In genomic region chr11:102444321-102444720, GRCm38 (mm10) we compare ENCODE assay signal across 24 mouse cellular contexts. TPM values are rescaled to one million over a fixed set of nuclear protein-coding genes. Genes with fewer than 3 reads are reported as not detected.
DNase-seq lines count a peak whose midpoint lies in the region; ATAC-seq and TF ChIP-seq lines count a peak whose summit lies in the region.
"Had no signal": no experiment of that assay in that cellular context is flagged by ENCODE, and none has a peak within 500 bp of the region (broad histone marks: within the 10 kb centered on the region; RNA-seq: fewer than 3 reads in every experiment).

No protein-coding gene starts in this region.

- ATAC-seq in forebrain, embryonic 15.5 days (replicated peaks) = no peak
- no peak for ATAC-seq in forebrain, postnatal 0 days
- ATAC-seq in hindbrain, embryonic 15.5 days (ENCODE audit: low FRiP score, low read depth) = no peak
- ATAC-seq in hindbrain, embryonic 11.5 days (ENCODE audit: low FRiP score) = no peak
- no peak for ATAC-seq in midbrain, embryonic 13.5 days
- ATAC-seq in midbrain, postnatal 0 days (ENCODE audit: low FRiP score) = no peak
- ATAC-seq: hindbrain, postnatal 0 days; intestine, embryonic 16.5 days had no signal

- no peaks in the 10 kb centered on the region for H3K9me3 ChIP-seq in forebrain, embryonic 15.5 days
- no peaks in the 10 kb centered on the region for H3K9me3 ChIP-seq in forebrain, postnatal 0 days (ENCODE audit: low read length)
- no peaks in the 10 kb centered on the region for H3K9me3 ChIP-seq in hindbrain, embryonic 15.5 days
- no peaks in the 10 kb centered on the region for H3K9me3 ChIP-seq in hindbrain, embryonic 11.5 days (ENCODE audit: control insufficient read depth, low read length)
- H3K9me3 ChIP-seq in midbrain, embryonic 13.5 days = no peaks in the 10 kb centered on the region
- H3K9me3 ChIP-seq in midbrain, postnatal 0 days (ENCODE audit: low read length) = no peaks in the 10 kb centered on the region
- H3K9me3 ChIP-seq: limb, embryonic 13.5 days; liver, embryonic 13.5 days; stomach, embryonic 15.5 days had no signal

- H3K9ac ChIP-seq in forebrain, embryonic 15.5 days (replicated peaks) = no peak overlapping the region
- H3K9ac ChIP-seq in forebrain, postnatal 0 days = no peak overlapping the region
- no peak overlapping the region for H3K9ac ChIP-seq in hindbrain, embryonic 15.5 days
- no peak overlapping the region for H3K9ac ChIP-seq in hindbrain, embryonic 11.5 days (ENCODE audit: low read depth, low read length)
- no peak overlapping the region for H3K9ac ChIP-seq in midbrain, embryonic 13.5 days (replicated peaks)
- no peak overlapping the region for H3K9ac ChIP-seq in midbrain, postnatal 0 days (replicated peaks; ENCODE audit: low read length, poor library complexity, severe bottlenecking)
- H3K9ac ChIP-seq: liver, embryonic 13.5 days; stomach, embryonic 15.5 days had no signal

- H3K4me2 ChIP-seq in forebrain, embryonic 15.5 days (replicated peaks) = no peak overlapping the region
- no peak overlapping the region for H3K4me2 ChIP-seq in forebrain, postnatal 0 days (ENCODE audit: low read depth)
- H3K4me2 ChIP-seq in hindbrain, embryonic 15.5 days = peak overlapping the region; percentile 65; the same call in 1 of the 2 replicates
- no peak overlapping the region for H3K4me2 ChIP-seq in hindbrain, embryonic 11.5 days (replicated peaks; ENCODE audit: low read depth, low read length)
- peak overlapping the region; percentile 96 for H3K4me2 ChIP-seq in midbrain, embryonic 13.5 days (replicated peaks)
- peak overlapping the region; percentile 89; the same call in 1 of the 2 replicates for H3K4me2 ChIP-seq in midbrain, postnatal 0 days (ENCODE audit: low read depth, low read length, poor library complexity, severe bottlenecking)
- H3K4me2 ChIP-seq: liver, embryonic 13.5 days had no signal

- no peaks in the 10 kb centered on the region for H3K27me3 ChIP-seq in forebrain, embryonic 15.5 days
- H3K27me3 ChIP-seq in forebrain, postnatal 0 days (ENCODE audit: insufficient read depth, low read length) = no peaks in the 10 kb centered on the region
- H3K27me3 ChIP-seq in hindbrain, embryonic 15.5 days = no peaks in the 10 kb centered on the region
- H3K27me3 ChIP-seq in hindbrain, embryonic 11.5 days (ENCODE audit: control insufficient read depth, insufficient read depth, low read length) = peaks cover 8% of the 10 kb centered on the region; the same call in 1 of the 2 replicates
- H3K27me3 ChIP-seq in midbrain, embryonic 13.5 days = peaks cover 22% of the 10 kb centered on the region
- no peaks in the 10 kb centered on the region for H3K27me3 ChIP-seq in midbrain, postnatal 0 days (ENCODE audit: insufficient read depth, low read length)
- H3K27me3 ChIP-seq: stomach, embryonic 15.5 days had no signal

- H3K4me3 ChIP-seq in forebrain, embryonic 15.5 days = peak overlapping the region; percentile 96; the same call in 1 of the 2 replicates
- no peak overlapping the region for H3K4me3 ChIP-seq in forebrain, postnatal 0 days (ENCODE audit: low read depth, low read length)
- no peak overlapping the region for H3K4me3 ChIP-seq in hindbrain, embryonic 15.5 days
- no peak overlapping the region for H3K4me3 ChIP-seq in hindbrain, embryonic 11.5 days (ENCODE audit: low read depth, low read length)
- H3K4me3 ChIP-seq in midbrain, embryonic 13.5 days (replicated peaks) = no peak overlapping the region
- H3K4me3 ChIP-seq in midbrain, postnatal 0 days (ENCODE audit: low read depth, low read length) = no peak overlapping the region
- H3K4me3 ChIP-seq in layer of hippocampus, adult 2 months = no peak overlapping the region
- H3K4me3 ChIP-seq: limb, embryonic 13.5 days; liver, embryonic 13.5 days; stomach, embryonic 15.5 days had no signal

- no peak for TF ChIP-seq CTCF in forebrain, postnatal 0 days (IDR thresholded peaks at IDR 0.05; ENCODE audit: low read depth)
- TF ChIP-seq CTCF in midbrain, postnatal 0 days (IDR thresholded peaks at IDR 0.05) = no peak
- no peak for TF ChIP-seq CTCF in layer of hippocampus, adult 2 months (conservative IDR thresholded peaks at IDR 0.05)

- peaks cover 46% of the 10 kb centered on the region for H3K4me1 ChIP-seq in forebrain, embryonic 15.5 days
- H3K4me1 ChIP-seq in forebrain, postnatal 0 days (ENCODE audit: insufficient read depth) = peaks cover 24% of the 10 kb centered on the region
- peaks cover 42% of the 10 kb centered on the region for H3K4me1 ChIP-seq in hindbrain, embryonic 15.5 days (replicated peaks)
- H3K4me1 ChIP-seq in hindbrain, embryonic 11.5 days (replicated peaks; ENCODE audit: control insufficient read depth, insufficient read depth, low read length) = peaks cover 15% of the 10 kb centered on the region
- H3K4me1 ChIP-seq in midbrain, embryonic 13.5 days (replicated peaks) = peaks cover 46% of the 10 kb centered on the region
- peaks cover 20% of the 10 kb centered on the region for H3K4me1 ChIP-seq in midbrain, postnatal 0 days (ENCODE audit: insufficient read depth, low read length)

- peak overlapping the region; percentile 98; the same call in 1 of the 2 replicates for H3K27ac ChIP-seq in forebrain, embryonic 15.5 days (replicated peaks)
- H3K27ac ChIP-seq in forebrain, postnatal 0 days (ENCODE audit: low read depth, low read length) = no peak overlapping the region
- no peak overlapping the region for H3K27ac ChIP-seq in hindbrain, embryonic 15.5 days (replicated peaks)
- no peak overlapping the region for H3K27ac ChIP-seq in hindbrain, embryonic 11.5 days (ENCODE audit: low read depth, low read length)
- H3K27ac ChIP-seq in midbrain, embryonic 13.5 days = no peak overlapping the region
- H3K27ac ChIP-seq in midbrain, postnatal 0 days (ENCODE audit: low read depth, low read length) = no peak overlapping the region
- no peak overlapping the region for H3K27ac ChIP-seq in layer of hippocampus, adult 2 months
- H3K27ac ChIP-seq: limb, embryonic 13.5 days; liver, embryonic 13.5 days had no signal

- WGBS in forebrain, embryonic 15.5 days = 72% methylated on average over 3 of the region's 3 CpGs
- 56% methylated on average over 3 of the region's 3 CpGs for whole genome bisulfite sequencing in forebrain, postnatal 0 days
- 76% methylated on average over 3 of the region's 3 CpGs for WGBS in hindbrain, embryonic 15.5 days
- WGBS in hindbrain, embryonic 11.5 days = 67% methylated on average over 3 of the region's 3 CpGs
- 83% methylated on average over 3 of the region's 3 CpGs for WGBS in midbrain, embryonic 13.5 days
- 76% methylated on average over 3 of the region's 3 CpGs for WGBS in midbrain, postnatal 0 days

- peaks cover 43% of the 10 kb centered on the region for H3K36me3 ChIP-seq in forebrain, embryonic 15.5 days
- H3K36me3 ChIP-seq in forebrain, postnatal 0 days (ENCODE audit: insufficient read depth) = peaks cover 38% of the 10 kb centered on the region
- H3K36me3 ChIP-seq in hindbrain, embryonic 15.5 days = peaks cover 35% of the 10 kb centered on the region
- peaks cover 6% of the 10 kb centered on the region; the same call in 1 of the 2 replicates for H3K36me3 ChIP-seq in hindbrain, embryonic 11.5 days (ENCODE audit: control insufficient read depth, insufficient read depth, low read length)
- H3K36me3 ChIP-seq in midbrain, embryonic 13.5 days = peaks cover 48% of the 10 kb centered on the region
- H3K36me3 ChIP-seq in midbrain, postnatal 0 days (ENCODE audit: insufficient read depth, low read length) = peaks cover 28% of the 10 kb centered on the region
- H3K36me3 ChIP-seq: liver, embryonic 13.5 days had no signal

- DNase-seq in forebrain, postnatal 0 days = no peak
- DNase-seq in hindbrain, embryonic 11.5 days (ENCODE audit: low spot score) = no peak
- no peak for DNase-seq in midbrain, postnatal 0 days (ENCODE audit: low spot score)
- DNase-seq in layer of hippocampus, adult 8-10 months (ENCODE audit: low spot score in 2 of 2) = no peak
- DNase-seq in layer of hippocampus, adult 2 months (ENCODE audit: low spot score in 2 of 2) = no peak
- DNase-seq: adrenal gland, postnatal 10 days; cerebellum, adult 2 months; cerebellum, postnatal 36 days; gastrocnemius, postnatal 36 days; heart, postnatal 10 days; kidney, postnatal 25 days; layer of hippocampus, adult 9-11 months; liver, embryonic 13.5 days; lung, adult 2 months; lung, postnatal 14 days; thymus, postnatal 25 days had no signal

RNA-seq across cellular contexts. Expression of gene Fam171a2, which starts 3.2 kb away (rescaled TPM):
- polyA plus RNA-seq in forebrain, embryonic 15.5 days (2015; fragmentation: Nextera tagmentation; extraction: Ambion mirVana) = 22.5 and 24.3 TPM in 2 replicates
- total RNA-seq in forebrain, postnatal 0 days (2014; rRNA removed) = 351 and 361 TPM in 2 replicates
- 26.2 and 26.9 TPM in 2 replicates for polyA plus RNA-seq in forebrain, postnatal 0 days (2015; fragmentation: Nextera tagmentation; extraction: Ambion mirVana)
- 29.3 and 30.7 TPM in 2 replicates for polyA plus RNA-seq in hindbrain, embryonic 15.5 days (2015; fragmentation: Nextera tagmentation; extraction: Ambion mirVana)
- 10.7 and 11.7 TPM in 2 replicates for polyA plus RNA-seq in hindbrain, embryonic 11.5 days (2014; fragmentation: Nextera tagmentation; extraction: Ambion mirVana)
- polyA plus RNA-seq in midbrain, embryonic 13.5 days (2015; fragmentation: Nextera tagmentation; extraction: Ambion mirVana) = 10.9 and 18.4 TPM in 2 replicates
- 584 and 605 TPM in 2 replicates for total RNA-seq in midbrain, postnatal 0 days (2014; rRNA removed)
- 22.5 and 25.4 TPM in 2 replicates for polyA plus RNA-seq in midbrain, postnatal 0 days (2015; fragmentation: Nextera tagmentation; extraction: Ambion mirVana)
- 10 to 100 TPM; 77.6 to 94.7 (median 85.7) TPM for total RNA-seq in layer of hippocampus, adult 8-10 months (2022)
- total RNA-seq in layer of hippocampus, adult 2 months (2021) = 100 to 1,000 TPM in 1 of 2 experiments, 10 to 100 TPM in 1; 92.5 to 102 TPM

RNA-seq across cellular contexts. Expression of gene Grn, which starts 14.2 kb away (rescaled TPM):
- polyA plus RNA-seq in forebrain, embryonic 15.5 days (2015; fragmentation: Nextera tagmentation; extraction: Ambion mirVana) = 61.8 and 62.0 TPM in 2 replicates
- total RNA-seq in forebrain, postnatal 0 days (2014; rRNA removed) = 49.5 and 66.2 TPM in 2 replicates
- polyA plus RNA-seq in forebrain, postnatal 0 days (2015; fragmentation: Nextera tagmentation; extraction: Ambion mirVana) = 72.3 and 86.6 TPM in 2 replicates
- polyA plus RNA-seq in hindbrain, embryonic 15.5 days (2015; fragmentation: Nextera tagmentation; extraction: Ambion mirVana) = 85.7 and 85.9 TPM in 2 replicates
- polyA plus RNA-seq in hindbrain, embryonic 11.5 days (2014; fragmentation: Nextera tagmentation; extraction: Ambion mirVana) = 43.3 and 47.2 TPM in 2 replicates
- polyA plus RNA-seq in midbrain, embryonic 13.5 days (2015; fragmentation: Nextera tagmentation; extraction: Ambion mirVana) = 57.4 and 61.8 TPM in 2 replicates
- total RNA-seq in midbrain, postnatal 0 days (2014; rRNA removed) = 74.2 and 78.0 TPM in 2 replicates
- 90.4 and 91.7 TPM in 2 replicates for polyA plus RNA-seq in midbrain, postnatal 0 days (2015; fragmentation: Nextera tagmentation; extraction: Ambion mirVana)
- 100 to 1,000 TPM in 2 of 4 experiments, 10 to 100 TPM in 2; 61.9 to 191 (median 114) TPM for total RNA-seq in layer of hippocampus, adult 8-10 months (2022)
- 10 to 100 TPM; 60.6 to 66.4 TPM for total RNA-seq in layer of hippocampus, adult 2 months (2021)

RNA-seq across cellular contexts. Expression of gene Itga2b, which starts 25.6 kb away (rescaled TPM):
- 4.0 and 4.7 TPM in 2 replicates for polyA plus RNA-seq in forebrain, embryonic 15.5 days (2015; fragmentation: Nextera tagmentation; extraction: Ambion mirVana)
- total RNA-seq in forebrain, postnatal 0 days (2014; rRNA removed) = 2.2 and 3.7 TPM in 2 replicates
- polyA plus RNA-seq in forebrain, postnatal 0 days (2015; fragmentation: Nextera tagmentation; extraction: Ambion mirVana) = 8.7 and 12.4 TPM in 2 replicates
- 9.5 and 10.1 TPM in 2 replicates for polyA plus RNA-seq in hindbrain, embryonic 15.5 days (2015; fragmentation: Nextera tagmentation; extraction: Ambion mirVana)
- 3.9 and 5.5 TPM in 2 replicates for polyA plus RNA-seq in hindbrain, embryonic 11.5 days (2014; fragmentation: Nextera tagmentation; extraction: Ambion mirVana)
- 4.9 and 6.0 TPM in 2 replicates for polyA plus RNA-seq in midbrain, embryonic 13.5 days (2015; fragmentation: Nextera tagmentation; extraction: Ambion mirVana)
- 2.6 and 4.7 TPM in 2 replicates for total RNA-seq in midbrain, postnatal 0 days (2014; rRNA removed)
- 15.4 and 15.5 TPM in 2 replicates for polyA plus RNA-seq in midbrain, postnatal 0 days (2015; fragmentation: Nextera tagmentation; extraction: Ambion mirVana)
- total RNA-seq in layer of hippocampus, adult 8-10 months (2022) = 1 to 10 TPM; 1.1 to 3.2 (median 2.7) TPM
- 1 to 10 TPM; 2.3 to 3.5 TPM for total RNA-seq in layer of hippocampus, adult 2 months (2021)

RNA-seq across cellular contexts. Expression of gene Slc25a39, which starts 36.6 kb away (rescaled TPM):
- 144 TPM in 2 replicates for polyA plus RNA-seq in forebrain, embryonic 15.5 days (2015; fragmentation: Nextera tagmentation; extraction: Ambion mirVana)
- total RNA-seq in forebrain, postnatal 0 days (2014; rRNA removed) = 96.3 and 114 TPM in 2 replicates
- polyA plus RNA-seq in forebrain, postnatal 0 days (2015; fragmentation: Nextera tagmentation; extraction: Ambion mirVana) = 120 and 129 TPM in 2 replicates
- 167 and 168 TPM in 2 replicates for polyA plus RNA-seq in hindbrain, embryonic 15.5 days (2015; fragmentation: Nextera tagmentation; extraction: Ambion mirVana)
- 152 and 166 TPM in 2 replicates for polyA plus RNA-seq in hindbrain, embryonic 11.5 days (2014; fragmentation: Nextera tagmentation; extraction: Ambion mirVana)
- 141 and 154 TPM in 2 replicates for polyA plus RNA-seq in midbrain, embryonic 13.5 days (2015; fragmentation: Nextera tagmentation; extraction: Ambion mirVana)
- total RNA-seq in midbrain, postnatal 0 days (2014; rRNA removed) = 139 and 176 TPM in 2 replicates
- polyA plus RNA-seq in midbrain, postnatal 0 days (2015; fragmentation: Nextera tagmentation; extraction: Ambion mirVana) = 132 and 148 TPM in 2 replicates
- total RNA-seq in layer of hippocampus, adult 8-10 months (2022) = 10 to 100 TPM; 62.0 to 72.4 (median 64.6) TPM
- total RNA-seq in layer of hippocampus, adult 2 months (2021) = 10 to 100 TPM; 62.5 to 62.6 TPM

RNA-seq across cellular contexts. Expression of gene Rundc3a, which starts 51.1 kb away (rescaled TPM):
- 149 and 150 TPM in 2 replicates for polyA plus RNA-seq in forebrain, embryonic 15.5 days (2015; fragmentation: Nextera tagmentation; extraction: Ambion mirVana)
- 306 and 418 TPM in 2 replicates for total RNA-seq in forebrain, postnatal 0 days (2014; rRNA removed)
- polyA plus RNA-seq in forebrain, postnatal 0 days (2015; fragmentation: Nextera tagmentation; extraction: Ambion mirVana) = 118 and 121 TPM in 2 replicates
- 135 and 149 TPM in 2 replicates for polyA plus RNA-seq in hindbrain, embryonic 15.5 days (2015; fragmentation: Nextera tagmentation; extraction: Ambion mirVana)
- polyA plus RNA-seq in hindbrain, embryonic 11.5 days (2014; fragmentation: Nextera tagmentation; extraction: Ambion mirVana) = 43.3 and 47.8 TPM in 2 replicates
- polyA plus RNA-seq in midbrain, embryonic 13.5 days (2015; fragmentation: Nextera tagmentation; extraction: Ambion mirVana) = 131 and 153 TPM in 2 replicates
- 379 and 397 TPM in 2 replicates for total RNA-seq in midbrain, postnatal 0 days (2014; rRNA removed)
- polyA plus RNA-seq in midbrain, postnatal 0 days (2015; fragmentation: Nextera tagmentation; extraction: Ambion mirVana) = 127 and 133 TPM in 2 replicates
- total RNA-seq in layer of hippocampus, adult 8-10 months (2022) = 100 to 1,000 TPM; 420 to 453 (median 428) TPM
- 100 to 1,000 TPM; 482 to 488 TPM for total RNA-seq in layer of hippocampus, adult 2 months (2021)
- total RNA-seq: gastrocnemius, postnatal 36 days; megakaryocyte progenitor cell, adult 5-6 weeks had no signal

Comparison
In these comparisons a context has a peak if more than half of its experiments do, and no peak if none do; other contexts are left out.
1. H3K4me2 ChIP-seq: peak in hindbrain, embryonic 15.5 days (single experiment), midbrain, embryonic 13.5 days (single experiment) and midbrain, postnatal 0 days (single experiment); none in forebrain, embryonic 15.5 days (single experiment), forebrain, postnatal 0 days (single experiment) and hindbrain, embryonic 11.5 days (single experiment).